Mouse (Mus musculus) heart, postnatal 4 days (tissue): ENCODE data around the gene Celf6. TPM values are rescaled to one million over a fixed set of nuclear protein-coding genes. Genes with fewer than 3 reads are reported as not detected.
A peak's percentile ranks its signal among the peaks of the same experiment; 100 is the strongest.

Source experiments
- DNase-seq: peaks from one replicate; pipeline ENCODE4 v3.0.0; 2021
- total RNA-seq, 2 experiments: library from RNA; stranded (reverse); gene quantifications; 2 replicates each; pipeline ENCODE4 v1.2.3; 2021

The Celf6 gene
- total RNA-seq, 2 experiments from 2014 or later = 0.09 to 0.12 TPM

- no peak for DNase-seq
These were observed 11.3 kb downstream of the Celf6 start for GRCm38 (mm10) chr9:59588710-59589671.

GRCm38 (mm10) chr9:59589703-59590439, 12.2 kb downstream of the Celf6 start:
- no peak for DNase-seq

- DNase-seq = no peak
These were observed 23.9 kb downstream of the Celf6 start for GRCm38 (mm10) chr9:59601661-59602060.

GRCm38 (mm10) chr9:59605967-59606366, 28.2 kb downstream of the Celf6 start:
- DNase-seq = no peak

GRCm38 (mm10) chr9:59610950-59611349, 33.2 kb downstream of the Celf6 start:
- no peak for DNase-seq

GRCm38 (mm10) chr9:59615797-59616196, 38.1 kb downstream of the Celf6 start:
- no peak for DNase-seq

GRCm38 (mm10) chr9:59616622-59617306, 39.0 kb downstream of the Celf6 start, which contains the start of gene Parp6:
Gene Parp6, plus strand, starts transcription at chr9:59617284.
- peak; percentile 100 for DNase-seq

- DNase-seq = no peak
These were observed 39.7 kb downstream of the Celf6 start for GRCm38 (mm10) chr9:59617307-59617973.

- DNase-seq = no peak
These were observed 60.7 kb downstream of the Celf6 start for GRCm38 (mm10) chr9:59638372-59638771.

- no peak for DNase-seq
These were observed 62.2 kb downstream of the Celf6 start for GRCm38 (mm10) chr9:59639936-59640335.

- no peak for DNase-seq
These were observed 63.6 kb downstream of the Celf6 start for GRCm38 (mm10) chr9:59641320-59641719.

GRCm38 (mm10) chr9:59649911-59650310, 72.2 kb downstream of the Celf6 start:
- no peak for DNase-seq

- no peak for DNase-seq
These were observed 75.7 kb downstream of the Celf6 start for GRCm38 (mm10) chr9:59653371-59653770.

GRCm38 (mm10) chr9:59654450-59654983, 76.8 kb downstream of the Celf6 start:
- DNase-seq = no peak

GRCm38 (mm10) chr9:59655958-59656634, 78.4 kb downstream of the Celf6 start, which contains the start of gene Pkm:
Gene Pkm, plus strand, starts transcription at chr9:59656368.
- DNase-seq = peak; percentile 96

Other genes with a start within 250 kb of the Celf6 start
- 1 to 10 TPM; 3.2 to 4.2 TPM for gene Bbs4, start 224.4 kb upstream of the Celf6 start, total RNA-seq
- 100 to 1,000 TPM in 1 of 2 experiments, 10 to 100 TPM in 1; 99.4 to 102 TPM for gene Arih1, start 91.3 kb upstream of the Celf6 start, total RNA-seq
- 10 to 100 TPM; 33.4 to 33.7 TPM for gene Hexa, start 38.4 kb upstream of the Celf6 start, total RNA-seq
- under 1 TPM; 0.23 to 0.71 TPM for gene Tmem202, start 38.1 kb upstream of the Celf6 start, total RNA-seq
- gene Parp6, start 39.4 kb downstream of the Celf6 start, total RNA-seq = 10 to 100 TPM; 16.7 to 17.3 TPM
- 1,000 to 10,000 TPM; 1,087 to 1,151 TPM for gene Pkm, start 78.5 kb downstream of the Celf6 start, total RNA-seq
- under 1 TPM in 1 of 2 experiments, not detected in 1; 0.11 TPM for gene Gramd2, start 102.2 kb downstream of the Celf6 start, total RNA-seq
- gene Senp8, start 172.8 kb downstream of the Celf6 start, total RNA-seq = 1 to 10 TPM; 4.3 to 4.4 TPM
- 10 to 100 TPM; 21.5 to 23.4 TPM for gene Myo9a, start 173.0 kb downstream of the Celf6 start, total RNA-seq